Mouse (Mus musculus): Measurements from ENCODE around the gene Ccdc61. TPM values are rescaled to one million over a fixed set of nuclear protein-coding genes. Genes with fewer than 3 reads are reported as not detected.

Gene Ccdc61
- 21.1 TPM for polyA plus RNA-seq (2017; shearing (Covaris generic))

DNA sequence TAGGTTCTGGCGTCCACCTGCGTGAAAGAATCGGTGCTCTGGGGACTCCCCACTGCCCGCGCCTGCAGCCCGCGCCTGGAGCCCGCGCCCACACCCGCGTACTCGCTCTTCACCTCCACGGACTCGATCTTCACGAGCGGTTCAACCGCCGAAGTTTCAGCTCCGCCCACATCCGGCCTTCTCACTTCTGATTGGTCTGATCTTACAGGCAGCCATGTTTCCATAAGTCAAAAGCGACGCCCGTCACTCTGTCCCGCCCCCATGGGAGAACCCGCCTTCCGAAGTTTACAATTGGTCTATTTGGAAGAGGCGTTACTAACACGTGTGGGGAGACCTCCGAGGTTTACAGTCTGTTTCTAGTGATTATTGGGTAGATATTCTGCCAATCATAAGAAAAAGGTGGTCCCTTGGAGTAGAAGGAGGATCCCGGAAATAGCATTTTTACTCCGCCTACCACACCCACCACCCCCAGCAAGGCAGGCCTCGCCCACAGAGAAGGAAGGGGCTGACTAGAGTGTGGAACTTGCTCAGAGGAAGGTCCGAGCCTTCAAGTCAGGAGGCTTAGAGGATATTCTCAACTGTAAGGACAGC is at the start of gene Ccdc61:
Ccdc61 (minus strand) TSS at position 175 of the 591 bp plus-strand sequence.

DNA sequence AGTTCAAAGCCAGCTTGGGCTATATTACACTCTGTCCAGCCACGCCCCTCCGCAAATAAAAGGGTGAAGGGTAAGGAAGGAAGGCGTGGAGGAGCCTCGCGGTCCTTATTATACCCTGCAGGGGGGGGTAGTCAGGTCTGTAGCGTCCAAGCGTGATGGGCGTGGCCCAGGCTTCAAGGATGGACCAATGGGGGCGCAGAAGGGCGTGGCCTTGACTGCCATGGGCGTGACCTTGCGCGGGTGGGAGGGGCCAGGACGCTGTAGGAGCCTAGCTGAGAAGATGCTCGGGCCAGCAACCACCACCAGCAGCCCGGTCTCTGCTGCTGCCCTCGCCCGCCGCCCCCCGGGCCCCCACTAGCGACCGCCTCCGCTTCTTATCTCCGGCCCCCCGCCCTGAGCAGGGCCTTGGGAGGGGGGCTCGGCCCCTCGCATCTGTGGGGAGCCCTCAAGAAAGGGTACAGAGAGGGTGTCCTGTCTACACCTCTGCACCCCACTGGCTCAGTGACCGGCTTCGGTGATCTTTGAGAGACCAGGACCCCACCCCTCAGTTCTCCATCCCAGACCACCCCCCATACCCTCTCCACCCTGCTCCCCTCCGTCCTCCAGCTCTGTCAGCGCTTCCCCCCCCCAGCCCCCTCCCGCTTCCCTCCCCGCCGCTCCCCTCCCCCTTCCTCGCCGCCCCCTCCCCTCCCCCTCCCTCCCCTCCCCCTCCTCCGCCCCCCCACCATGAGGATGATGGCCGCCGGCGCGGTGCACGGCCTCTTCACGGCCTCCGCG is 15.1 kb upstream of the Ccdc61 start, which contains the start of gene Nova2:
Nova2 (plus strand) TSS at position 727 of the 777 bp plus-strand sequence.

DNA sequence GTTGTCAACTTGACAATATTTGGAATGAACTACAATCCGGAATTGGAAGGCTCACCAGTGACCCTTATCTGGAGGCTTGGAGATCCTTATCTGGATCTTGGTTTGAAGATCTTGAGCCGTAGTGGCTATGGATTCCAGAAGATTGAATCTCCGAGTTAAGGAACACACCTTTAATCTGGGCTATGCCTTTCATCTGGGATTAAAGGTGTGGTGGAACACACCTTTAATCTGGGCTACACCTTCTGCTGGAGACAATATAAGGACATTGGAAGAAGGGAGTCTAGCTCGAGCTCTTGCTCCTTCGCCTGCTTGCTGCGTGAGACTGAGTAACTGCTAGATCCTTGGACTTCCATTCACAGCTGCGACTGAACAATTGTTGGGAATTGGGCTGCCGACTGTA is 39.2 kb downstream of the Ccdc61 start, which contains the start of gene Pglyrp1:
Pglyrp1 (plus strand) TSS at position 301 of the 400 bp plus-strand sequence.

Other genes starting within 250 kb of the Ccdc61 start
- not detected for gene Psg20, start 224.2 kb downstream of the Ccdc61 start, polyA plus RNA-seq (2017; shearing (Covaris generic))
- gene Psg22, start 192.3 kb downstream of the Ccdc61 start, polyA plus RNA-seq (2017; shearing (Covaris generic)): not detected
- gene Psg19, start 111.9 kb downstream of the Ccdc61 start, polyA plus RNA-seq (2017; shearing (Covaris generic)): not detected
- not detected for gene Psg17, start 88.8 kb downstream of the Ccdc61 start, polyA plus RNA-seq (2017; shearing (Covaris generic))
- gene Mill2, start 70.4 kb downstream of the Ccdc61 start, polyA plus RNA-seq (2017; shearing (Covaris generic)): not detected
- 6.5 TPM for gene Pglyrp1, start 39.1 kb downstream of the Ccdc61 start, polyA plus RNA-seq (2017; shearing (Covaris generic))
- not detected for gene Nova2, start 15.5 kb upstream of the Ccdc61 start, polyA plus RNA-seq (2017; shearing (Covaris generic))
- gene Nanos2, start 77.0 kb upstream of the Ccdc61 start, polyA plus RNA-seq (2017; shearing (Covaris generic)): not detected
- 5.7 TPM for gene Mypop, start 80.8 kb upstream of the Ccdc61 start, polyA plus RNA-seq (2017; shearing (Covaris generic))
- 40.1 TPM for gene Irf2bp1, start 93.6 kb upstream of the Ccdc61 start, polyA plus RNA-seq (2017; shearing (Covaris generic))
- gene Foxa3, start 113.1 kb upstream of the Ccdc61 start, polyA plus RNA-seq (2017; shearing (Covaris generic)): not detected
- gene Sympk, start 114.0 kb upstream of the Ccdc61 start, polyA plus RNA-seq (2017; shearing (Covaris generic)): 23.5 TPM
- gene Rsph6a, start 144.3 kb upstream of the Ccdc61 start, polyA plus RNA-seq (2017; shearing (Covaris generic)): not detected
- gene Dmwd, start 165.8 kb upstream of the Ccdc61 start, polyA plus RNA-seq (2017; shearing (Covaris generic)): not detected
- gene Dmpk, start 173.4 kb upstream of the Ccdc61 start, polyA plus RNA-seq (2017; shearing (Covaris generic)): not detected
- not detected for gene Six5, start 184.2 kb upstream of the Ccdc61 start, polyA plus RNA-seq (2017; shearing (Covaris generic))
- gene Gm4969, start 208.0 kb upstream of the Ccdc61 start, polyA plus RNA-seq (2017; shearing (Covaris generic)): not detected
- 11.7 TPM for gene Fbxo46, start 209.4 kb upstream of the Ccdc61 start, polyA plus RNA-seq (2017; shearing (Covaris generic))
- 11.9 TPM for gene Qpctl, start 238.9 kb upstream of the Ccdc61 start, polyA plus RNA-seq (2017; shearing (Covaris generic))
- gene Snrpd2, start 239.3 kb upstream of the Ccdc61 start, polyA plus RNA-seq (2017; shearing (Covaris generic)): 31.4 TPM